Mouse (Mus musculus): ENCODE results near the gene Dalrd3. TPM values are rescaled to one million over a fixed set of nuclear protein-coding genes. Genes with fewer than 3 reads are reported as not detected.

The Dalrd3 gene
- 258 and 296 TPM in 2 replicates for polyA plus RNA-seq (2015; fragmentation: Nextera tagmentation; extraction: Ambion mirVana)

- Histone ChIP-seq H3K36me3 (ENCODE audit: control insufficient read depth, insufficient read depth) (peaks cover 30% of the 10 kb centered on the region), H3K27me3 (replicated peaks; ENCODE audit: control insufficient read depth, insufficient read depth, low read length) (no peaks in the 10 kb centered on the region), H3K4me2 (ENCODE audit: low read length) (peak within 1 kb of the TSS; percentile 83), H3K4me3 (replicated peaks; ENCODE audit: low read length) (peak within 1 kb of the TSS; percentile 49), H3K9me3 (ENCODE audit: control insufficient read depth, low read length) (no peaks in the 10 kb centered on the region), H3K27ac (ENCODE audit: low read length) (peak within 1 kb of the TSS; percentile 26), H3K9ac (replicated peaks; ENCODE audit: low read depth, low read length) (peak within 1 kb of the TSS; percentile 48), H3K4me1 (replicated peaks; ENCODE audit: control insufficient read depth, insufficient read depth, low read length) (peaks cover 44% of the 10 kb centered on the region)
- WGBS = 5% methylated on average over 42 of the region's 42 CpGs
- ATAC-seq = peak; percentile 64
Measured at GRCm38 (mm10) chr9:108569381-108570206, at the start of gene Dalrd3. Dalrd3 (plus strand) TSS chr9:108569886.

GRCm38 (mm10) chr9:108521604-108522003 lies 48.1 kb upstream of the Dalrd3 start:
- no peak overlapping the region for H3K27ac ChIP-seq (ENCODE audit: low read length)

GRCm38 (mm10) chr9:108523341-108523740 lies 46.3 kb upstream of the Dalrd3 start:
- H3K4me2 ChIP-seq (ENCODE audit: low read length) = no peak overlapping the region
- no peaks in the 10 kb centered on the region for H3K27me3 ChIP-seq (replicated peaks; ENCODE audit: control insufficient read depth, insufficient read depth, low read length)
- ATAC-seq = no peak
- no peaks in the 10 kb centered on the region for H3K36me3 ChIP-seq (ENCODE audit: control insufficient read depth, insufficient read depth)
- H3K27ac ChIP-seq (ENCODE audit: low read length) = no peak overlapping the region
- peaks cover 24% of the 10 kb centered on the region for H3K4me1 ChIP-seq (replicated peaks; ENCODE audit: control insufficient read depth, insufficient read depth, low read length)
- WGBS = 94% methylated on average over 4 of the region's 4 CpGs
- H3K9me3 ChIP-seq (ENCODE audit: control insufficient read depth, low read length) = no peaks in the 10 kb centered on the region
- H3K9ac ChIP-seq (replicated peaks; ENCODE audit: low read depth, low read length) = no peak overlapping the region
- no peak overlapping the region for H3K4me3 ChIP-seq (replicated peaks; ENCODE audit: low read length)

More at GRCm38 (mm10) chr9:108521604-108522003, 48.1 kb upstream of the Dalrd3 start:
- Histone ChIP-seq H3K4me3 (replicated peaks; ENCODE audit: low read length) (no peak overlapping the region), H3K9ac (replicated peaks; ENCODE audit: low read depth, low read length) (no peak overlapping the region), H3K36me3 (ENCODE audit: control insufficient read depth, insufficient read depth) (no peaks in the 10 kb centered on the region), H3K9me3 (ENCODE audit: control insufficient read depth, low read length) (no peaks in the 10 kb centered on the region), H3K4me2 (ENCODE audit: low read length) (no peak overlapping the region), H3K4me1 (replicated peaks; ENCODE audit: control insufficient read depth, insufficient read depth, low read length) (peaks cover 24% of the 10 kb centered on the region), H3K27me3 (replicated peaks; ENCODE audit: control insufficient read depth, insufficient read depth, low read length) (no peaks in the 10 kb centered on the region)
- 50% methylated on average over 2 of the region's 2 CpGs for WGBS
- ATAC-seq = no peak

DNA sequence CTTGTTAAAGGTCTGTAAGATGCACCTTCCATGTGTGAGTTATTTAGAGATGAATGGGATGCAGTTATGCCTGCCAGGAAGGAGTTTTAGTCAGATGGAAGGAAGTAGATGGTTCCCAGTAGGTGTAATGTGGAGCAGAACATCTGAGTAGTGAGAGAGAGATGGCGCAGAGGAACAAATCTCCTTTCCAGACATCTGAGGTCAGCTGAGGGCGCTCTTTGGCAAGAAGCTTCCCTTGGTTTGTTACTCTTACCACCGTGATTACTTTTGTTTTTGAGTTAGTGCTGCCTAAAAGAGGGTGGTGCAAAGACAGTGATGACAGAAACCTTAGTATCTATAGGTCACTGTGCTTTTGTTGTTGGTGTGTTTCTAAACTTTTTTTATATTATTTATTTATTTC lies 44.3 kb upstream of the Dalrd3 start:
- no peak overlapping the region for H3K27ac ChIP-seq (ENCODE audit: low read length)
- no peak overlapping the region for H3K9ac ChIP-seq (replicated peaks; ENCODE audit: low read depth, low read length)
- H3K36me3 ChIP-seq (ENCODE audit: control insufficient read depth, insufficient read depth) = peaks cover 15% of the 10 kb centered on the region
- WGBS = 82% methylated on average over 3 of the region's 3 CpGs
- H3K4me2 ChIP-seq (ENCODE audit: low read length) = no peak overlapping the region
- no peak overlapping the region for H3K4me3 ChIP-seq (replicated peaks; ENCODE audit: low read length)
- H3K27me3 ChIP-seq (replicated peaks; ENCODE audit: control insufficient read depth, insufficient read depth, low read length) = no peaks in the 10 kb centered on the region
- peaks cover 8% of the 10 kb centered on the region for H3K4me1 ChIP-seq (replicated peaks; ENCODE audit: control insufficient read depth, insufficient read depth, low read length)
- no peaks in the 10 kb centered on the region for H3K9me3 ChIP-seq (ENCODE audit: control insufficient read depth, low read length)
- ATAC-seq = no peak

DNA sequence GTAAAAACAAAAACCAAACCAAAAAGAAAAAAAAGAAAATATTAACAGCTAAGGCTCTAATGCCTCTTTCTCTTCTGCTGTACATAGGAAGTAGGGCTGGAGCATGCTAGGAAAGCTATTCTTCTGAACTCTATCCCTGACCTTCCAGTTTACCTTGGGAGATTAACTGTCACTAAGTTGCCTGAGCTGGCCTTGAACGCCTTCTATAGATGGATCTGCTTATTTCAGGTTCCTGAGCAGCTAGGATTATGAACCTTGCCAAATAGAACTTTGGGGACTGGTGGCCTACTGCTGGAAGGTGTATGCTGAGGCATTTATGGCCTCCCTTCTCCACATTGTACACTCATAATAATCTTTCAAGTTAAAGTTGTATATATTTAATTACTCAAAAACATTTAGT lies 38.7 kb upstream of the Dalrd3 start:
- H3K9ac ChIP-seq (replicated peaks; ENCODE audit: low read depth, low read length) = no peak overlapping the region
- H3K4me3 ChIP-seq (replicated peaks; ENCODE audit: low read length) = no peak overlapping the region
- no peak overlapping the region for H3K27ac ChIP-seq (ENCODE audit: low read length)
- no peaks in the 10 kb centered on the region for H3K4me1 ChIP-seq (replicated peaks; ENCODE audit: control insufficient read depth, insufficient read depth, low read length)
- WGBS = 92% methylated on average over 1 of the region's 1 CpGs
- H3K36me3 ChIP-seq (ENCODE audit: control insufficient read depth, insufficient read depth) = peaks cover 45% of the 10 kb centered on the region
- H3K9me3 ChIP-seq (ENCODE audit: control insufficient read depth, low read length) = no peaks in the 10 kb centered on the region
- no peaks in the 10 kb centered on the region for H3K27me3 ChIP-seq (replicated peaks; ENCODE audit: control insufficient read depth, insufficient read depth, low read length)
- H3K4me2 ChIP-seq (ENCODE audit: low read length) = no peak overlapping the region
- no peak for ATAC-seq

DNA sequence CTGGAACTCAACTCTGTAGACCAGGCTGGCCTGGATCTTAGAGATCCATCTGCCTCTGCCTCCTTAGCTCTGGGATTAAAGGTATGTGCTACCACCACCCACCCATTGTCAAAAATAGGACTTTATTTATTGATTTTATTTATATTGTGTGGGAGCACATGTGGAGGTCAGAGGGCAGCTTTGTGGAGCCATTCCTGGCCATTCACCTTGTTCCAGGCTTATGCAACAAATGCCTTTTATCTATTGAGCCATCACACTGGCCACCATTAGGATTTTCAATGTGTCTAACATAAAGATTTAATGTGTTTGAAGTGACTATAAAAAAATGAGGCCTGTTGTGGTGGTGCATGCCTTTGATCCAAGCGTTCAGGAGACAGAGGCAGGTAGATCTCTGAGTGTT lies 38.2 kb upstream of the Dalrd3 start:
- Histone ChIP-seq H3K9me3 (ENCODE audit: control insufficient read depth, low read length) (no peaks in the 10 kb centered on the region), H3K36me3 (ENCODE audit: control insufficient read depth, insufficient read depth) (peaks cover 45% of the 10 kb centered on the region), H3K9ac (replicated peaks; ENCODE audit: low read depth, low read length) (no peak overlapping the region), H3K27me3 (replicated peaks; ENCODE audit: control insufficient read depth, insufficient read depth, low read length) (no peaks in the 10 kb centered on the region), H3K4me3 (replicated peaks; ENCODE audit: low read length) (no peak overlapping the region), H3K4me2 (ENCODE audit: low read length) (no peak overlapping the region), H3K27ac (ENCODE audit: low read length) (no peak overlapping the region), H3K4me1 (replicated peaks; ENCODE audit: control insufficient read depth, insufficient read depth, low read length) (no peaks in the 10 kb centered on the region)
- 97% methylated on average over 1 of the region's 1 CpGs for WGBS
- ATAC-seq = no peak

GRCm38 (mm10) chr9:108540846-108541245 lies 28.8 kb upstream of the Dalrd3 start:
- ATAC-seq = no peak
- Histone ChIP-seq H3K9ac (replicated peaks; ENCODE audit: low read depth, low read length) (no peak overlapping the region), H3K9me3 (ENCODE audit: control insufficient read depth, low read length) (no peaks in the 10 kb centered on the region), H3K4me2 (ENCODE audit: low read length) (no peak overlapping the region), H3K27ac (ENCODE audit: low read length) (no peak overlapping the region), H3K4me1 (replicated peaks; ENCODE audit: control insufficient read depth, insufficient read depth, low read length) (no peaks in the 10 kb centered on the region), H3K36me3 (ENCODE audit: control insufficient read depth, insufficient read depth) (peaks cover 37% of the 10 kb centered on the region), H3K4me3 (replicated peaks; ENCODE audit: low read length) (no peak overlapping the region), H3K27me3 (replicated peaks; ENCODE audit: control insufficient read depth, insufficient read depth, low read length) (no peaks in the 10 kb centered on the region)

DNA sequence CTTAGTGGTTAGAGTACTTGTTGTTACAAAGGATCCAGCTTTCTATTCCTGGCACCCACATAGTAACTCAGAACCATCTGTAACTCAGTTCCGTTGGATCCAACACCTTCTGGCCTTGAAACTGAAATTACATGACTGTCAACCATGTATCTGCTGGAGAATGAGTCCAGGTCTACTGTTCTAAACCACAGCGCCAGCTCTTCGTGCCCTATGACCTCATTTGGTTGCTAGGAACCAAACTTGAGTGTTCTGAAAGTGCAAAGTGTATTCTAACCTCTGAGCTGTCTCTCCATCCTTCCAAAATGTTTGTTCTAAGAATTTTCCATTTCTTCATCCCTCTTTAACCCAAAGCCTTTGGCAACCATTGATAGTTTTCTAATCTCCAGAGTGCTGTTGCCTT lies 23.7 kb upstream of the Dalrd3 start:
- no peaks in the 10 kb centered on the region for H3K27me3 ChIP-seq (replicated peaks; ENCODE audit: control insufficient read depth, insufficient read depth, low read length)
- no peak for ATAC-seq
- peaks cover 39% of the 10 kb centered on the region for H3K36me3 ChIP-seq (ENCODE audit: control insufficient read depth, insufficient read depth)
- no peak overlapping the region for H3K27ac ChIP-seq (ENCODE audit: low read length)
- 92% methylated on average over 3 of the region's 3 CpGs for WGBS
- no peak overlapping the region for H3K9ac ChIP-seq (replicated peaks; ENCODE audit: low read depth, low read length)
- no peak overlapping the region for H3K4me3 ChIP-seq (replicated peaks; ENCODE audit: low read length)
- no peaks in the 10 kb centered on the region for H3K4me1 ChIP-seq (replicated peaks; ENCODE audit: control insufficient read depth, insufficient read depth, low read length)
- H3K9me3 ChIP-seq (ENCODE audit: control insufficient read depth, low read length) = no peaks in the 10 kb centered on the region
- no peak overlapping the region for H3K4me2 ChIP-seq (ENCODE audit: low read length)

GRCm38 (mm10) chr9:108546875-108547274 lies 22.8 kb upstream of the Dalrd3 start:
- Histone ChIP-seq H3K9me3 (ENCODE audit: control insufficient read depth, low read length) (no peaks in the 10 kb centered on the region), H3K27ac (ENCODE audit: low read length) (no peak overlapping the region), H3K27me3 (replicated peaks; ENCODE audit: control insufficient read depth, insufficient read depth, low read length) (no peaks in the 10 kb centered on the region), H3K36me3 (ENCODE audit: control insufficient read depth, insufficient read depth) (peaks cover 36% of the 10 kb centered on the region), H3K4me1 (replicated peaks; ENCODE audit: control insufficient read depth, insufficient read depth, low read length) (no peaks in the 10 kb centered on the region), H3K4me3 (replicated peaks; ENCODE audit: low read length) (no peak overlapping the region), H3K4me2 (ENCODE audit: low read length) (no peak overlapping the region), H3K9ac (replicated peaks; ENCODE audit: low read depth, low read length) (no peak overlapping the region)
- no peak for ATAC-seq
- 100% methylated on average over 1 of the region's 1 CpGs for WGBS
